Mouse (Mus musculus): Measurements from ENCODE around the gene Ccdc83.
A peak's percentile ranks its signal among the peaks of the same experiment; 100 is the strongest.

The Ccdc83 gene

GRCm38 (mm10) chr7:90265289-90265970 lies at the start of gene Ccdc83:
Ccdc83 (minus strand) TSS chr7:90265777.
- DNase-seq (ENCODE audit: low read depth in 2 of 2, low spot score in 2 of 2) = peak; percentile 49 to 61

GRCm38 (mm10) chr7:90313421-90313820 lies 47.8 kb upstream of the Ccdc83 start:
- no peak for DNase-seq (ENCODE audit: low read depth in 2 of 2, low spot score in 2 of 2)

GRCm38 (mm10) chr7:90312151-90312883 lies 46.7 kb upstream of the Ccdc83 start:
- no peak for DNase-seq (ENCODE audit: low read depth in 2 of 2, low spot score in 2 of 2)

- no peak for DNase-seq (ENCODE audit: low read depth in 2 of 2, low spot score in 2 of 2)
Measured at GRCm38 (mm10) chr7:90308003-90308402, 42.4 kb upstream of the Ccdc83 start.

- no peak for DNase-seq (ENCODE audit: low read depth in 2 of 2, low spot score in 2 of 2)
Measured at GRCm38 (mm10) chr7:90306968-90307367, 41.4 kb upstream of the Ccdc83 start.

GRCm38 (mm10) chr7:90306079-90306478 lies 40.5 kb upstream of the Ccdc83 start:
- DNase-seq (ENCODE audit: low read depth in 2 of 2, low spot score in 2 of 2) = no peak

GRCm38 (mm10) chr7:90302647-90303552 lies 37.3 kb upstream of the Ccdc83 start:
- DNase-seq (ENCODE audit: low read depth in 2 of 2, low spot score in 2 of 2) = peak; percentile 33 to 58

GRCm38 (mm10) chr7:90301942-90302646 lies 36.5 kb upstream of the Ccdc83 start, which contains the start of gene Sytl2:
Sytl2 (plus strand) TSS chr7:90302252.
- DNase-seq (ENCODE audit: low read depth in 2 of 2, low spot score in 2 of 2) = peak; percentile 50 to 60

- DNase-seq (ENCODE audit: low read depth in 2 of 2, low spot score in 2 of 2) = no peak
Measured at GRCm38 (mm10) chr7:90291885-90292284, 26.3 kb upstream of the Ccdc83 start.

GRCm38 (mm10) chr7:90284793-90285192 lies 19.2 kb upstream of the Ccdc83 start:
- no peak for DNase-seq (ENCODE audit: low read depth in 2 of 2, low spot score in 2 of 2)

GRCm38 (mm10) chr7:90282786-90283185 lies 17.2 kb upstream of the Ccdc83 start:
- DNase-seq (ENCODE audit: low read depth in 2 of 2, low spot score in 2 of 2) = no peak

- DNase-seq (ENCODE audit: low read depth in 2 of 2, low spot score in 2 of 2) = no peak
Measured at GRCm38 (mm10) chr7:90281759-90282546, 16.4 kb upstream of the Ccdc83 start.

GRCm38 (mm10) chr7:90280878-90281277 lies 15.3 kb upstream of the Ccdc83 start:
- no peak for DNase-seq (ENCODE audit: low read depth in 2 of 2, low spot score in 2 of 2)

- DNase-seq (ENCODE audit: low read depth in 2 of 2, low spot score in 2 of 2) = peak; percentile 49 to 64
Measured at GRCm38 (mm10) chr7:90280274-90280875, 14.8 kb upstream of the Ccdc83 start.

GRCm38 (mm10) chr7:90279136-90279535 lies 13.6 kb upstream of the Ccdc83 start:
- DNase-seq (ENCODE audit: low read depth in 2 of 2, low spot score in 2 of 2) = no peak

- no peak for DNase-seq (ENCODE audit: low read depth in 2 of 2, low spot score in 2 of 2)
Measured at GRCm38 (mm10) chr7:90277769-90278168, 12.2 kb upstream of the Ccdc83 start.

- DNase-seq (ENCODE audit: low read depth in 2 of 2, low spot score in 2 of 2) = no peak
Measured at GRCm38 (mm10) chr7:90277246-90277645, 11.7 kb upstream of the Ccdc83 start.

GRCm38 (mm10) chr7:90274561-90275100 lies 9.1 kb upstream of the Ccdc83 start:
- no peak for DNase-seq (ENCODE audit: low read depth in 2 of 2, low spot score in 2 of 2)

- no peak for DNase-seq (ENCODE audit: low read depth in 2 of 2, low spot score in 2 of 2)
Measured at GRCm38 (mm10) chr7:90270141-90270540, 4.6 kb upstream of the Ccdc83 start.

Measured in CD8-positive naive resting alpha-beta T cell, adult 2 months (primary cell).